Mouse (Mus musculus): ENCODE measurements at regions not wholly inside any gene's neighbourhood (a gene's known extent, or its start where the extent isn't known, plus 50 kb on each side); places are given as distances from the start of the nearest gene placed in this dataset.

DNA sequence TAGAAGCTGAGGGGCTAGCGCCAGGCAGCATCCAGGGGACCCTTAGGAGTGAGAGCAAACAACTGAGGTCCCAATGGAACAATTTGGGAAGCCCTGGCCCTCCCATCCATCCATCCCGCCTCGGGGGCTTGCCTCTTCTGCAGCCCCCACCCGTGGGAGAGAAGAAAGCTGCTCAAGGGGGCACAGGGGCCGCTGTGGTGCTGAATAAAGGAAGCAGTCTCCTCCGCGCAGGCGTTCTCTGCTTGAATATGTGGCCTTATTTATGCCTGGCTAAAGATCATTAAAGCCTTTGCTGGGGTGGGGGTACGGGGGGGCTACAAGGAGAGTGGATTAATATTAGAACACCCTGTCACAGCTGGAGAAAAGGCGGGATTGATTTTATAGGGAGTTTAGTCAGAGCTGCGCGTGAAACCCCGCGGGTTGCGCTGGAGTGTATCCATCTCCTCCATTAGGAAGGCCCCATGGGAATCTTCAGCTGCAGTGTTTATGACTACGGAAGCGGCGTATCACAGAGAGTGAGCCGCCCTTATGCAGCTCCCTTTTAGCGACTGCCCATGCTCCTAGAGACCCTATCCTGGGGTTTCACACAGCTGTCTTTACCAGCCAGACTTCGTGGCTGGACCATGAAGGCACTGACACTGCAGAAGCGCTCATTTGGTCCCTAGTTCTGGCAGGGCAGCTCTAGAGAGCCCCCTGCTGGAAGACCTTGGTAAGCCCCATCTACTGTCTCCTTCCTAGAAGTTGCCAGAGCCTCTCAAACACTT, 183.9 kb upstream of the Gm4791 start:
- H3K27me3 ChIP-seq (replicated peaks): no peaks in the 10 kb centered on the region
- H3K36me3 ChIP-seq (replicated peaks): no peaks in the 10 kb centered on the region
- peaks cover 12% of the 10 kb centered on the region for H3K4me1 ChIP-seq
- 0 out of 2 replicates have a peak overlapping the region, but pooled peaks have one; percentile 9 for H3K9ac ChIP-seq
- WGBS: 7% methylated on average over 22 of the region's 22 CpGs
- ATAC-seq (replicated peaks): peak; percentile 82
- H3K27ac ChIP-seq: no peak overlapping the region
- H3K4me2 ChIP-seq: peak overlapping the region; percentile 47
- H3K9me3 ChIP-seq: no peaks in the 10 kb centered on the region
- peak overlapping the region; percentile 17 for H3K4me3 ChIP-seq

GRCm38 (mm10) chr9:46810266-46810665, 188.3 kb upstream of the Gm4791 start:
- H3K27me3 ChIP-seq (replicated peaks): no peaks in the 10 kb centered on the region
- no peak for ATAC-seq (replicated peaks)
- H3K4me1 ChIP-seq: peaks cover 8% of the 10 kb centered on the region
- H3K27ac ChIP-seq: no peak overlapping the region
- no peak overlapping the region for H3K9ac ChIP-seq
- no peaks in the 10 kb centered on the region for H3K36me3 ChIP-seq (replicated peaks)
- no peak overlapping the region for H3K4me2 ChIP-seq
- no peak overlapping the region for H3K4me3 ChIP-seq
- no peaks in the 10 kb centered on the region for H3K9me3 ChIP-seq
- 83% methylated on average over 7 of the region's 7 CpGs for WGBS

GRCm38 (mm10) chr9:46795446-46795845, 203.1 kb upstream of the Gm4791 start:
- Histone ChIP-seq H3K9me3 (no peaks in the 10 kb centered on the region), H3K9ac (no peak overlapping the region), H3K27me3 (replicated peaks) (no peaks in the 10 kb centered on the region), H3K36me3 (replicated peaks) (no peaks in the 10 kb centered on the region), H3K27ac (no peak overlapping the region), H3K4me1 (no peaks in the 10 kb centered on the region), H3K4me2 (no peak overlapping the region), H3K4me3 (no peak overlapping the region)
- 63% methylated on average over 11 of the region's 11 CpGs for WGBS
- ATAC-seq (replicated peaks): no peak

DNA sequence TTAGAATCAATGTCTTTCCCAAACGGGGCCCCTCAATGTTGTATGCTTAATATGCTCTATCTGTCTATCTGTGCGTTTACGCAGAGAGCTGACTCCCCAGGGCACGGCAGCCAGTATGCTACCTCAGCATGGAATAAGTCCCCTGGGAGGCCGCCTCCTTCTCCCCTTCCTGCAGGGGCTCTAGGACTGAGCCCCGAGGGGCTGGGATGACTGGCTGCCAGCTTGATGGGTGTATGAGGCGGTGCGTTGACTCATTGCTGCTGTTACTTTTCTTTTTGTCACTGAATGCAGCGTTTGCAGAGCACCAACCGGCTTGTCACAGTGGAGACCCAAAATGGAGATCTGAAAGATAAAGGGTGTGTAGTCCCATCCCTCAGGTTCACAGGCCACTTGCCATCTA, 209.5 kb upstream of the Gm4791 start:
- ATAC-seq (replicated peaks): no peak
- no peak overlapping the region for H3K9ac ChIP-seq
- no peaks in the 10 kb centered on the region for H3K27me3 ChIP-seq (replicated peaks)
- no peaks in the 10 kb centered on the region for H3K9me3 ChIP-seq
- H3K36me3 ChIP-seq (replicated peaks): no peaks in the 10 kb centered on the region
- WGBS: 74% methylated on average over 10 of the region's 10 CpGs
- H3K4me1 ChIP-seq: peaks cover 4% of the 10 kb centered on the region; the same call in 1 of the 2 replicates
- H3K4me3 ChIP-seq: no peak overlapping the region
- no peak overlapping the region for H3K27ac ChIP-seq
- H3K4me2 ChIP-seq: no peak overlapping the region

GRCm38 (mm10) chr9:46788456-46788855, 210.1 kb upstream of the Gm4791 start:
- Histone ChIP-seq H3K4me1 (peaks cover 4% of the 10 kb centered on the region; the same call in 1 of the 2 replicates), H3K36me3 (replicated peaks) (no peaks in the 10 kb centered on the region), H3K4me3 (no peak overlapping the region), H3K4me2 (no peak overlapping the region), H3K27me3 (replicated peaks) (no peaks in the 10 kb centered on the region), H3K27ac (no peak overlapping the region), H3K9ac (no peak overlapping the region), H3K9me3 (no peaks in the 10 kb centered on the region)
- 86% methylated on average over 5 of the region's 5 CpGs for WGBS
- no peak for ATAC-seq (replicated peaks)

DNA sequence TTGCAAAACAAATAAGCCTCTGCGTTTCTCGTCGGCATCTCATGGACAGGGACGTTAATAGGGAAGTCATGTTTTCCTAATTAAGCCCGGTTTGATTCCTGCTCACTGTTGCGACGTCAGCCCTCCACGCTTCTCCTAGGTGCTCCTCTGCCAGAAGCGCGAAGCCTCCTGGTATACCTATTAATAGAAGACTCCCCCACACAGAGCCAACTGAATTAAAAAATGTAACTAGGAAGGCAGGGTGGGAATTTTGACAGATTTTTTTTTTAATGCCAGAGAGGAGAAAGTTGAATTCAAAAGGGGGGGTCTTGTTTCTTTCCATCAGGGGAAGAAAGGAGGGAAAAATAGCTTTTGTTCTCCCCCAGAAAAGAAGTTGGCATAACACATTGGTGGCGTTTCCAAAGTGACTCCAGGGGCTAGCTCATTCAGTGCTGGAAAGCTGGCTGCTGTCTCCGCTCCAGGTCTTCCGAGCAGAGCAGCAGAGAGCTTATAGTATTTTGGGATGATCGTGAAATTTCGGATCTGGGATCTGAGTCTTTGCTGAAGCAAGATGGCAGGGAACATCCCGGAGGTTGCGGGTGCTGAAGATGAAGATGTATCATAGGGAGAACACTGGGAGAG, 214.1 kb upstream of the Gm4791 start:
- H3K4me2 ChIP-seq: no peak overlapping the region
- ATAC-seq (replicated peaks): no peak
- no peaks in the 10 kb centered on the region for H3K36me3 ChIP-seq (replicated peaks)
- H3K9me3 ChIP-seq: no peaks in the 10 kb centered on the region
- 67% methylated on average over 17 of the region's 17 CpGs for WGBS
- H3K9ac ChIP-seq: no peak overlapping the region
- H3K27ac ChIP-seq: no peak overlapping the region
- peaks cover 4% of the 10 kb centered on the region; the same call in 1 of the 2 replicates for H3K4me1 ChIP-seq
- no peak overlapping the region for H3K4me3 ChIP-seq
- H3K27me3 ChIP-seq (replicated peaks): no peaks in the 10 kb centered on the region

- Histone ChIP-seq H3K36me3 (replicated peaks) (no peaks in the 10 kb centered on the region), H3K4me3 (no peak overlapping the region), H3K4me1 (peaks cover 4% of the 10 kb centered on the region; the same call in 1 of the 2 replicates), H3K27ac (no peak overlapping the region), H3K4me2 (no peak overlapping the region), H3K9me3 (no peaks in the 10 kb centered on the region), H3K9ac (no peak overlapping the region), H3K27me3 (replicated peaks) (no peaks in the 10 kb centered on the region)
- no peak for ATAC-seq (replicated peaks)
- 71% methylated on average over 12 of the region's 12 CpGs for WGBS
Measured at GRCm38 (mm10) chr9:46783597-46784354, 214.8 kb upstream of the Gm4791 start.

- H3K4me3 ChIP-seq: no peak overlapping the region
- H3K27ac ChIP-seq: no peak overlapping the region
- H3K9ac ChIP-seq: no peak overlapping the region
- H3K9me3 ChIP-seq: no peaks in the 10 kb centered on the region
- no peak overlapping the region for H3K4me2 ChIP-seq
- H3K36me3 ChIP-seq (replicated peaks): no peaks in the 10 kb centered on the region
- WGBS: 82% methylated on average over 8 of the region's 8 CpGs
- ATAC-seq (replicated peaks): no peak
- no peaks in the 10 kb centered on the region for H3K27me3 ChIP-seq (replicated peaks)
- H3K4me1 ChIP-seq: peaks cover 4% of the 10 kb centered on the region; the same call in 1 of the 2 replicates
Measured at GRCm38 (mm10) chr9:46781681-46782080, 216.9 kb upstream of the Gm4791 start.

DNA sequence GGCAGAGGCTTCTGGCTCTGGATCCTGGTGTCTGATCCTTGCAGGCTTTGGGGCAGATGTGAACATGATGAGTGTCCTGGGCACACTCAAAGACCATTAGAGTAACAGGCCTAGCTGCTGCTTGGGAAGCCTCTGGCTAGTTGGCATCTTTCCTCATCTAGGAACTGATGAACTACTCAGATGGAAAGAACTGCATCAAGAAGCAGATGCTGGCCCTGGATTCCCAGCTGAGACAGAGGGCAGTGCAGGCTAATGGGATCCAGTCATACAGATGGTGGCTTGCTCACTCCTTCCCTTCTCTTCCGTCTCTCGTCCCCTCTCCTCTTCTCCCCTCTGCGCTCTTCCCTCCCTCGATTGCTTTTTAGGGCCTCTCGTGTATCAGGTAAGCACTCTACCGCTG, 219.8 kb upstream of the Gm4791 start:
- Histone ChIP-seq H3K27ac (no peak overlapping the region), H3K4me2 (no peak overlapping the region), H3K9ac (no peak overlapping the region), H3K4me1 (no peaks in the 10 kb centered on the region), H3K36me3 (replicated peaks) (no peaks in the 10 kb centered on the region), H3K4me3 (no peak overlapping the region), H3K27me3 (replicated peaks) (no peaks in the 10 kb centered on the region), H3K9me3 (no peaks in the 10 kb centered on the region)
- no peak for ATAC-seq (replicated peaks)
- WGBS: 90% methylated on average over 6 of the region's 6 CpGs

- H3K4me1 ChIP-seq: no peaks in the 10 kb centered on the region
- H3K4me2 ChIP-seq: no peak overlapping the region
- 63% methylated on average over 2 of the region's 2 CpGs for WGBS
- H3K27ac ChIP-seq: no peak overlapping the region
- no peak overlapping the region for H3K4me3 ChIP-seq
- H3K27me3 ChIP-seq (replicated peaks): no peaks in the 10 kb centered on the region
- H3K9me3 ChIP-seq: no peaks in the 10 kb centered on the region
- H3K9ac ChIP-seq: no peak overlapping the region
- ATAC-seq (replicated peaks): no peak
- H3K36me3 ChIP-seq (replicated peaks): no peaks in the 10 kb centered on the region
Measured at GRCm38 (mm10) chr9:46774821-46775220, 223.7 kb upstream of the Gm4791 start.

DNA sequence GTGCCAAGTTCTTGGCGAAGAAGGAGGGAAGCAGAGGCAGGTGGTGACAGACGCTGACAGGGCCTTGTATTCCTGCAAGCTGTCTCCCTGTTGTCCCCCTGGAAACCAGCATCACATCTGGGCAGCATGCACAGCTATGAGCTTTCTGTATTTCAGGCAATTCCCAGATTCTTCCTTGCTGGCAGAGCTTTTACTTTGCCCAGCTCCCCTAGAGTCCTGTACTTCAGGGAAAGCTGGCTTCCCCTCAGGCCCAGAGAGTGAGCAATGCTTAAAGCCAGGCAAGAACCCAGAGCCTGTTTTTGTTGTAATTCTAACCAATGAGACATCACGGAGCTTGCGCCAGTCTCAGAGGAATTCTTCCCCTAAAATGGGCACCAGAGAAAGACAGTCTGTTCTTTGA, 238.3 kb upstream of the Gm4791 start:
- Histone ChIP-seq H3K9ac (no peak overlapping the region), H3K4me2 (no peak overlapping the region), H3K4me3 (no peak overlapping the region), H3K4me1 (no peaks in the 10 kb centered on the region), H3K36me3 (replicated peaks) (no peaks in the 10 kb centered on the region), H3K27me3 (replicated peaks) (no peaks in the 10 kb centered on the region), H3K27ac (no peak overlapping the region), H3K9me3 (no peaks in the 10 kb centered on the region)
- WGBS: 78% methylated on average over 4 of the region's 4 CpGs
- no peak for ATAC-seq (replicated peaks)

GRCm38 (mm10) chr9:46757005-46757672, 241.4 kb upstream of the Gm4791 start:
- Histone ChIP-seq H3K36me3 (replicated peaks) (no peaks in the 10 kb centered on the region), H3K9me3 (no peaks in the 10 kb centered on the region), H3K4me3 (no peak overlapping the region), H3K27me3 (replicated peaks) (no peaks in the 10 kb centered on the region), H3K4me1 (peaks cover 1% of the 10 kb centered on the region), H3K4me2 (no peak overlapping the region), H3K9ac (no peak overlapping the region), H3K27ac (no peak overlapping the region)
- WGBS: 68% methylated on average over 6 of the region's 6 CpGs
- ATAC-seq (replicated peaks): no peak
